Mouse (Mus musculus) megakaryocyte, embryonic 14.5 days (primary cell): ENCODE measurements around the gene N4bp1. TPM values are rescaled to one million over a fixed set of nuclear protein-coding genes. Genes with fewer than 3 reads are reported as not detected.

Source experiments
- H3K27me3 ChIP-seq: replicated peaks from 2 replicates; pipeline ENCODE3; 2012; ENCODE audit warnings: inconsistent platforms
- H3K36me3 ChIP-seq: replicated peaks from 2 replicates; pipeline ENCODE3; 2012; ENCODE audit warnings: low read length, inconsistent platforms, mixed read lengths
- H3K4me1 ChIP-seq: 2 replicates; pipeline ENCODE4 v1.6.1; 2012; ENCODE audit warnings: inconsistent platforms
- H3K4me3 ChIP-seq: replicated peaks from 2 replicates; pipeline ENCODE3; 2012; ENCODE audit warnings: moderate library complexity, mild to moderate bottlenecking, inconsistent platforms
- H3K9me3 ChIP-seq: 2 replicates; pipeline ENCODE4 v1.6.1; 2012; ENCODE audit warnings: inconsistent platforms
- FLI1 ChIP-seq: IDR thresholded peaks from 2 replicates; pipeline ENCODE4 v1.6.1; 2012; ENCODE audit warnings: low read length, inconsistent platforms, mixed read lengths
- GATA1 ChIP-seq: IDR thresholded peaks from 3 replicates; pipeline ENCODE4 v1.6.1; 2012; ENCODE audit warnings: mixed read lengths, low read length, inconsistent platforms, borderline replicate concordance
- polyA plus RNA-seq: library from polyadenylated mRNA; stranded (reverse); fragments of >175 nt; gene quantifications from 2 replicates; pipeline ENCODE4 v1.2.3, GENCODE M21; 2012; ENCODE audit warnings: low replicate concordance; ENCODE audit not compliant: insufficient read depth

Gene N4bp1
- polyA plus RNA-seq, 1 experiment, result 9.9 TPM

DNA sequence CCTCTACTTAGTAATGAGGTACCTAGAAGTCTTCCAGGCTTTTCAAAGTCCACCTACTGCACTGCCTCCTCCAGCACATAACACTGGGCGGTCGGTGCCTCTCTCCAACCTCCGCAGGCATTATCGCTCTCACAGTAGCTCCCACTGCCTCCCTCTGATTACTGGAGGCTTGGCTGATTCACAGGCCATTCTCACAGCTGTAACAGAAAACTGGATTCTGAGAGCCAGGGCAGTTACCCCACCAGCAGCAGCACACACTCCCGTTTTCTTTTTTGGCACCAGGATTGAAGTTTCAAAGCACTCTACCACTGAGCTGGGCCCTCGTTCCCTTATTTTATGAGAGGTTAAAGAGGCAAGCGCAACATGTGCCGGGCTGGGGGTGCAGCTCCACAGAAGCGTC is 3.1 kb downstream of the N4bp1 start:
- no peaks in the 10 kb centered on the region for H3K9me3 ChIP-seq
- peaks cover 15% of the 10 kb centered on the region for H3K36me3 ChIP-seq
- peak overlapping the region; percentile 83 for H3K4me3 ChIP-seq
- TF ChIP-seq GATA1 (no peak), FLI1 (no peak)
- H3K27me3 ChIP-seq, result no peaks in the 10 kb centered on the region
- peaks cover 75% of the 10 kb centered on the region for H3K4me1 ChIP-seq

DNA sequence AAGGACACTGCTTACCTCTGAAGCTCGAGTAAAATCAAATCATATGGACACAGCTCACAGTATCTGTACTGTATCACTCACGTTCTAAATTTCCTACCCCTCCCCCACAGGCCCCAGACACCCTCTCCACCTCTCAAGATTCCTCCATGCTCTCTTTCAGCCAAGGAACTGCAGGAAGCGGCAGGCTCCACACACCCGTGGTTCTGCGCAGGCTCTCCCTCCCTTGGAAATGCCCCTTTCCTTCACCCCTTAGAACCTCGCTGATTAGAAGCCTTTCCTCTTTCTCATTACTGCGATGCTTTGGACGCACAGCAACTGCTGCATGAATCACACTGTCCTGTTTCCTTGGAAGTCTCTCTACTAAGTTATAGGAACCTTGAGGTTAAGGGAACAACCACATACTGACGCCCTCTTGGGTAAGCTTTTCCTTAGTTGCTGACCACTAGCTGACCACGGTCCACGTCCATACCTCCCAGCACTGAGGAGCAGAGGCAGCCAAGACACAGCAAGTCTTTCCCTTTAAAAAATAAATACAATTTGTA is 3.9 kb downstream of the N4bp1 start:
- peaks cover 80% of the 10 kb centered on the region for H3K4me1 ChIP-seq
- no peaks in the 10 kb centered on the region for H3K9me3 ChIP-seq
- peaks cover 22% of the 10 kb centered on the region for H3K36me3 ChIP-seq
- H3K27me3 ChIP-seq, result no peaks in the 10 kb centered on the region
- peak overlapping the region; percentile 83 for H3K4me3 ChIP-seq
- no peak for TF ChIP-seq FLI1
- no peak for TF ChIP-seq GATA1

DNA sequence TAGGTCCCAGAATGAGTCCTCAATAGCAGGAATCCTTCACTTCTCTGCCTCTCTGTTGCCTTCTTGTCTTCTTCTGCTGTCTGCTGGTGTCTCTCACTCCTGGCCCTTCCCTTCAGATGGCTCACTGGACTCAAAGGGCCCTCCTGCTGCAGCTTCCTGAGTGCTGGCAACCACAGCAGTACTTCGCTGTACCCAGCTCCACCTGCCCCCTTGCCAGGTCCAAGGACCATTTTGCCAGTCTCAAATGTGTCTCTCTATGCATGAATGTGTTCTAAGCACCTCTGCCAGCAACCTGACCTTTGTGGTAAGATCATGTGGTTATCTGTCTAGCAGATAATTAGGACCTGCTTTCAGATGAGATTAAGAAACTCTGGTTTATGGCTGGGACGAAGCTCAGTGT is 8.2 kb downstream of the N4bp1 start:
- H3K9me3 ChIP-seq, result no peaks in the 10 kb centered on the region
- no peaks in the 10 kb centered on the region for H3K27me3 ChIP-seq
- H3K36me3 ChIP-seq, result peaks cover 41% of the 10 kb centered on the region
- H3K4me1 ChIP-seq, result peaks cover 83% of the 10 kb centered on the region
- H3K4me3 ChIP-seq, result no peak overlapping the region
- no peak for TF ChIP-seq FLI1
- TF ChIP-seq GATA1, result no peak

DNA sequence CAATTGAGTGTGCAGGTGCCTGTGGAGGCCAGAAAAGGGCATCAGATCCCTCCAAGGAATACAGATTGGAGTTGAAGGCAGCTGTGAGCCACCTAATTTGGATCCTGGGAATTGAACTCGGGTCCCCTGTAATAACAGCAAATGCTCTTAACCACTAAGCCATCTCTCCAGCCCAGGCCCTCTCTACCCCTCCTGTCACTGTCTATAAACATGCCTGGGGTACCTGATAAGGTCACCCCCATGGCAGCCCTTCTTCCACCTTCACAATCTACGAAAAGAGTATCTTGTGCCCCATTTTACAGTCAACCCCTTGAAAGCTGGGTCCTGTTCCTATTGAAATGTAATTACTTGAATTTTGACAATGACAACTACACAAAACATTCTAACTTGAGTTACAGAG is 11.0 kb downstream of the N4bp1 start:
- no peaks in the 10 kb centered on the region for H3K27me3 ChIP-seq
- TF ChIP-seq GATA1 (no peak), FLI1 (no peak)
- peaks cover 37% of the 10 kb centered on the region for H3K36me3 ChIP-seq
- peaks cover 80% of the 10 kb centered on the region for H3K4me1 ChIP-seq
- no peaks in the 10 kb centered on the region for H3K9me3 ChIP-seq
- no peak overlapping the region for H3K4me3 ChIP-seq

DNA sequence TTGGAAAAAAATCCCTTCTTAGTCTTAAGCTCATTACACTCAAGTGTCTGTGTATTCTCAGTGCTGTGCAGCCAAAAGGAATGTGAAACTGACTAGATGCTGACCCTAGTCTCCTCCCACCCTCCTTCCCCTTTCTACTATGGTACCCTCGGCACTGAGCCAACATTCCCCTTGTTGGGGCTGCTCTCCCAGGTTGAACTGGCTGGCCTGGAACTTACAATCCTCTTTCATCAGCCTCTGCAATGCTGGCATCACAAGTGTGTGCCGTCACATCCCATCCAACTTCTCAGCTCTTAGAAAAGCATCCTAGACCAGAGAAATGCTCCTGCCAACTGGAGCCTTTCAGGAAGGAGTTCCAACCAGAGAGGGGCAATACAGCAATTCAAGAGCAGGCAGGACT is 11.9 kb downstream of the N4bp1 start:
- peak overlapping the region; percentile 21 for H3K4me3 ChIP-seq
- no peaks in the 10 kb centered on the region for H3K9me3 ChIP-seq
- H3K27me3 ChIP-seq, result no peaks in the 10 kb centered on the region
- peaks cover 33% of the 10 kb centered on the region for H3K36me3 ChIP-seq
- peaks cover 73% of the 10 kb centered on the region for H3K4me1 ChIP-seq
- TF ChIP-seq FLI1 (no peak), GATA1 (no peak)

DNA sequence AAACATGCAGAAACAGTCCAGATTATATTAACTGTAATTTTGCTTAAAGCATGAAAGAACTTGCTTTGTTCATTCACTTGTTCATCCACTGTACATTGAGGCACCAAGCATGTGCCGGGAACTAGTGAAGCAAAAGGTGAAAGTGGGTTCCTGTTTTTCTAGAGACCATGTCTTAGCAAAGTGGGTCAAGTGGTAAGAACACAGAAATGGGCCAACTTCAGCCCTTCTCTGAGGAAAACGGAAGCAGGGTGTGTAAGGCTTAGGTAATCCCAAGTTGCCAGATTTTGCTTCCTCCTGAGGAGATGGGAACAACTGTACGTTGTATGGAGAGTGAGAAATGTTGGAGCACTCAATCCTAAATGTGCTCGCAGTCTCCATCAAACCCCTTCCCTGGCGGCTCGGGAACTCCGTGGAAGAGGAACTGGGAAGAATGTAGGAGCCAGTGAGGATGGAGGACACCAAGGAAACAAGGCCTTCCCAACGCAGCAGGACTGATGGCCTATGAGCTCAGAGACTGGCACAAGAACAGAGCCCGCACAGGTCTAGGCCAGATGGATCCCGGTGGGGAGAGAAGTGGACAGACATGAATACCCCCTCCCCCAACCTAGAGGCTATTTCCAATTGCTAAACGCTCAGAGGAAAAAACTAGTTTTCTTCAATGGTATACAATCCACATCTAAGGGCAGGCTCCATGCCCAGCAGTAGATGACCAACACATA is 12.8 kb downstream of the N4bp1 start:
- Histone ChIP-seq H3K9me3 (no peaks in the 10 kb centered on the region), H3K36me3 (peaks cover 36% of the 10 kb centered on the region), H3K4me1 (peaks cover 70% of the 10 kb centered on the region), H3K4me3 (no peak overlapping the region), H3K27me3 (no peaks in the 10 kb centered on the region)
- TF ChIP-seq FLI1 (no peak), GATA1 (no peak)

DNA sequence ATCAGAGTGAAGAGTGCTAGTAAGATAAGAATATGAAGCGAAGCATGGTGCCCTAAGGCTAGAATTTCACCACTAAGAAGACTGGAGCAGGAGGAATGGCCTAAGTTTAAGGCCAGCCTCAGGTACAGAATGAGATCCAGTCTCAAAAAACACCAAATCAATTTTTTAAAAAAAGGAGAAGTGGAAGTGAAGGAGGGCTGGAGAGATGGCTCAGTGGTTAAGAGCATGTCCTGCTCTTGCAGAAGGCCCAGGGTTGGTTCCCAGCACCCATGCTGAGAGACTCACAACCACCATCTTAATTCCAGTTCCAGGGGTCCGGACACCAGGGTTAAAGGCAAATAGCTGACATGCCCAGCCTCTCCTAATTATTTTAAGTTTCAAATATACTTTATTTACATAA is 13.6 kb downstream of the N4bp1 start:
- no peaks in the 10 kb centered on the region for H3K27me3 ChIP-seq
- peaks cover 68% of the 10 kb centered on the region for H3K4me1 ChIP-seq
- no peaks in the 10 kb centered on the region for H3K9me3 ChIP-seq
- peaks cover 31% of the 10 kb centered on the region for H3K36me3 ChIP-seq
- H3K4me3 ChIP-seq, result no peak overlapping the region
- TF ChIP-seq FLI1 (no peak), GATA1 (no peak)

DNA sequence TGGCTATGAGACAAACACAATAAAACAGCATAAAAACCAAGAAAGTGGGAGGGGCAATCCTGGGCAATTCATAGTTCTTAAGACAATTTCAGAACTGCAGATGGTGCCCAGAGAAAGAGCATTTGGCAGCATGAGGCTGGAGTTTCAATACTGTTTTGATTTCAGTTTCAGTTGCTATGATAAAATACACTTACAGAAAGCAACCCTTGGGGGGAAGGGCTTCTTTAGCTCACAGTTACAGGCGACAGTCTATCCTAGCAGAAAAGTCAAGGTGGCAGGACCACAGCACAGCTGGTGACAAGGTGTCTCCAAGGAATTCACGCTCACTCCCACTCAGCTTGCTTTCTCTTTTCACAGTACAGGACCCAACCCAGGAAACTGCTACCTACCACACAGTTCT is 14.3 kb downstream of the N4bp1 start:
- H3K9me3 ChIP-seq, result no peaks in the 10 kb centered on the region
- H3K36me3 ChIP-seq, result peaks cover 28% of the 10 kb centered on the region
- TF ChIP-seq FLI1, result no peak
- TF ChIP-seq GATA1, result no peak
- no peak overlapping the region for H3K4me3 ChIP-seq
- no peaks in the 10 kb centered on the region for H3K27me3 ChIP-seq
- H3K4me1 ChIP-seq, result peaks cover 70% of the 10 kb centered on the region

DNA sequence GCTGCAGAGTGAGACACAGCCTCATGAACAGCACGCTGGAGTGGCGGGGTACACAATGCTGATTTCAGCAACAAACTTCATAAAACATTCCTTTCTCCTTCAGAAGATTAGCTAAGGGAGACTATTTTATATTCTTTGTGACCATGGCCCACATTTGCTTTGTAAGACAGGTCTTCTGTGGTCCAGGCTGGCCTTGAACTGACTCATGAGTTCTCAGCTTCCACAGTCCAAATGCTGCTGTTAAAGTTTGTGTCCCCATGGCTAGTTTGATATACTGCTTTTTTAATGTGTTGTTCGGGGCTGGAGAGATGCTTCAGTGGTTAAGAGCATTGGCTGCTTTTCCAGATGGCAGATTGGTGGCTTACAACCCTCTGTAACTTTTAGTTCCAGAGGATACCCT is 17.0 kb downstream of the N4bp1 start:
- Histone ChIP-seq H3K4me1 (peaks cover 61% of the 10 kb centered on the region), H3K36me3 (peaks cover 14% of the 10 kb centered on the region), H3K4me3 (no peak overlapping the region), H3K27me3 (no peaks in the 10 kb centered on the region), H3K9me3 (no peaks in the 10 kb centered on the region)
- TF ChIP-seq GATA1 (no peak), FLI1 (no peak)

DNA sequence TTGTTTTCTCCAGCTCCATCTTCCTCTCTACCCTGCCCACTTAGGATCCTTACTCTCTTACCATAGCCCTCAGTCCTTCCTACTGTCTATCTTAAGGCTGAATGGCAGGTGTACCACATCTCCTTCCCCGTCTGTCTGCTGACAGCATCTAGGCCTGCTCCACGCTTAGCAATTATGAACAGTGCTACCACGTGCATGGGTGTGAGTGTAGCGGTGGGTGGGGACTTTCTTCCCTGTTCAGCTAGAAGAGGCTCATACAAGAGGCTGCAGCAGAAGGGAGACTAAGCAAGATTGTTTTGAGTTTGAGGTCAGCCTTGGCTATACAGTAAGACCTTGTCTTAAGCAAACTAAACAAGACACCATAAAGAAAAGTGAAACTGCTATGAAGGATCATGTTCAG is 20.3 kb downstream of the N4bp1 start:
- Histone ChIP-seq H3K36me3 (peaks cover 28% of the 10 kb centered on the region), H3K4me3 (peak overlapping the region; percentile 56), H3K27me3 (no peaks in the 10 kb centered on the region), H3K4me1 (peaks cover 42% of the 10 kb centered on the region), H3K9me3 (no peaks in the 10 kb centered on the region)
- TF ChIP-seq FLI1 (no peak), GATA1 (no peak)
